Mouse (Mus musculus) MEL-GATA-1-ER (cell line): ENCODE results near the gene Cpxm2.

Source experiments
- DNase-seq: peaks from one replicate; pipeline ENCODE4 v3.0.0-alpha.2; 2012; ENCODE audit warnings: low read depth; ENCODE audit errors: extremely low read depth

Cpxm2 gene

GRCm38 (mm10) chr7:132145227-132145800 lies 9.2 kb downstream of the Cpxm2 start:
- no peak for DNase-seq

GRCm38 (mm10) chr7:132128687-132129086 lies 25.9 kb downstream of the Cpxm2 start:
- no peak for DNase-seq

- DNase-seq, result no peak
These were observed 29.6 kb downstream of the Cpxm2 start for GRCm38 (mm10) chr7:132124948-132125347.

- DNase-seq, result no peak
These were observed 31.3 kb downstream of the Cpxm2 start for GRCm38 (mm10) chr7:132123211-132123610.

DNA sequence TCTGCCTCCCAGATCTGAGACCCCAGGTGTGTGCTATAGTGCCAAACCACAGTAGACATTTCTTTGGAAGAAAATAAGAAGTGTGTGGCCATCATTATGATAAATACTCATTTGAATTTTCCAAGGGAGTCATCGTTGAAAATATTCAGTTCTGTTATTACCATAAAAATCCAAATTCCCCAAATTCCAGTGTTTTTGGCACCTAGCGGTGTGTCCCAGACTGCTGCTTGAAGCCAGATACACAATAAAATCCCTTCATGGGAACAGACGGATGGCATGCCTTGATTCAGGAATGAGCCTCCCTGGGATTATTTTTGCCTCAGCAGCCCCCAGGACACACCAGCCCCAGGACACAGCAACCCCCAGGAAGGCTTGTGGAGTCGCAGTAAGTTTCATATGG lies 34.7 kb downstream of the Cpxm2 start:
- no peak for DNase-seq

DNA sequence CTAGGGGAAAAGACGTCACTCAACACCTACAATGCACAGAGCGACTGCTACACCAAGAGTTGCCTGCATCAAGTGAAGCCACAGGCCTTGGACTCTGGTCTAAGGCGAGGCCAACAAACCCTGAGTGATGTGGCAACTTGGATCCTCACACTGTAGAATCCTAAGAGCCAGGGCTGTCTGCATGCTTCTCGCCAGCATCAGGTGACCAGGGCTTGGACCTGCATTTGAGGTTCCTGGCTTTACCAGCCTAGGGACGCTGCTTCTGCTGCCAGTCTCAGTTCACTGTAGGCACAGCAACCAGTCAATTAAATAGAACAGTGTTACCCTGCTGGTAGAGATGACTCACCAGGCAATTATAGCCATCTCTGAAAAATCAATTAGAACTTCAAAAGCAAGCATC lies 42.8 kb downstream of the Cpxm2 start:
- DNase-seq, result no peak

DNA sequence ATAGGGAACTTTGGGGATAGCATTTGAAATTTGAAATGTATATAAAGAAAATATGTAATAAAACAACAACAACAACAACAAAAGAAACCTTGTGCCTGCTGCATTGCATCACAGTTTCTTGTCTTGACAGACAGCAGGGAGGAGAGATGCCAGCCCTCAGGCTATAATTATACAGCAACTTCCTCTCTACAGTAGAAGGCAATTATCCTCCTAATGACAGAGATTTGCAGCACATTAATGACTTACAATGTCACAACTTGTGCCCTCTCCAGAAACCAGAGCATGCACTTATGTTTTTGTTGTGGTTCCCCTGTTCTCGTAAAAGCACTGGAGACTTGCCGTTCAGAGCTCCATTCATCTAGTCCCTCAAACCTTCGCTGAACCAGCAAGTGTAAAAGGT lies 44.2 kb downstream of the Cpxm2 start:
- no peak for DNase-seq

- no peak for DNase-seq
These were observed 47.6 kb downstream of the Cpxm2 start for GRCm38 (mm10) chr7:132106891-132107290.

DNA sequence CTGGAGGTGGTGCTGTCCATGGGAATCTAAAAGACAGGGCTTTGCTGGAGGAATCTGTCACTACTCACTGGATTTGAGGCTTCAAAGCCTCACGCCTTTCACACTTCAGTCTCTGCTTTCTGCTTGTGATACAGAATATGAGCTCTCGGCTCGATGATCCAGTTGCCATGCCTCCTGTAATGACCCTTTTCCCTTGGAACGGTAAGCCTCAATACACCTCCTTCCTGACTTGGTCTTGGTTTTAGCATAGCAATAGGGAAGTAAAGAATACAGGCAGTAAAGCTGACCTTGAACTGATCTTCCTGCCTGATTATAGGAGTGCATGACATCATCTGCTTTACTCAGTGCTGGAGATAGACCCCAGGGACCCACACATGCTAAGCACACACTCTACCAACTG lies 49.2 kb downstream of the Cpxm2 start:
- no peak for DNase-seq

DNA sequence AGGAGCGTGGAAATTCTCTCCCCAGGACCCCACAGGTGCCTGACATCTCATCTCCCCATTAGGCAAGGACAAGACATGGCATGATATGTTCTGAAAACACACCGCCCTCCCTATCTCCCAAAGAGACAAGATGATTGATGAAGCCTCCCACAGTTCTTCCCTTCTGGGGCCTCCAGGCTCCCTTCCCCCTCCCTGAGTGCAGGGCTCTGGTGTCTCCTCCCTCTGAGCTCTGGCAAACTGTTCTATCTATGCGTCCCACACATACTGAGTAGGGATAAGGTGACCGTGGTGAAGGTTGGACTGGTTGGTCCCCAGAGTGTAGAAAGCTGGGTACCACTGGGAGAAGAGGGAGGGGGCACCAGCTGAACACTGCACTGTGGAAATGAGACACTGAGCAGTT lies 56.1 kb downstream of the Cpxm2 start:
- no peak for DNase-seq

DNA sequence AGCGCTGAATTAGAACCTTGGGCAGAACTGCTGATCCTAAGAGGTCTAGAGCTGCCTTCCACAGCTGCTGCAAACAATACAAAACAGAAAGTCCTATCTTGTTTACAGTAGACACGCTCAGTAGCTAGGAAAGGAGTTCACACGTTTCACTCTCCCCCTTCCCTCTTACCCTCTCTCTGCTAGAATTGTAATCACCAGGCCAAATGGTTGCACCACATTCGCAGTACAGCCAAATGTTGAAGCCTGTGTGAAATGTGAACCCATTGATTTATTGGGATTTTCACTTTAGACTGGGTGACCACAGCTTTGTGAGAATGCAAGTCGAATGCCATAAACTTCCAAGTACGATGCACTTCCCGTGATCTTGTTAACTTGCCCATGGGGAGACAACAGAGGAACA lies 59.9 kb downstream of the Cpxm2 start:
- no peak for DNase-seq

DNA sequence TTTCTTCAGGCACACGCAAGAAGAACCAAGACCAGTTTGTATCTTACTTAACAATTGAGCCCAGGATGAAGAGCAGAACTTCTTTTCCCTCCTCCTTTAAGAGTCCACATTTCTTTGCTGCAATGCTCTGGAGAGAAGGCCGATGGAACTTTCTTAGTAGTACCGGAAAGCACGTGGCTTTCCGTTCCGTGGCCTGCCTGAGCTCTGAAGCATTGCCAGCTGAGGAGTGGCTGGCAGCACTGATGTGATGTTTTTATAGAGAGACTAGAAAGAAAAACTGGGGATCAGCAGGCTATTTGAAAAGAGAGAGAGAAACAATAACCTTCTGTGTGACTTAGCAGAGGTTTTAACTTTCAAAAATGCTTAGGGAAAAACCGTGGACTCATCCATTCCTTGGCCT lies 63.0 kb downstream of the Cpxm2 start:
- no peak for DNase-seq

DNA sequence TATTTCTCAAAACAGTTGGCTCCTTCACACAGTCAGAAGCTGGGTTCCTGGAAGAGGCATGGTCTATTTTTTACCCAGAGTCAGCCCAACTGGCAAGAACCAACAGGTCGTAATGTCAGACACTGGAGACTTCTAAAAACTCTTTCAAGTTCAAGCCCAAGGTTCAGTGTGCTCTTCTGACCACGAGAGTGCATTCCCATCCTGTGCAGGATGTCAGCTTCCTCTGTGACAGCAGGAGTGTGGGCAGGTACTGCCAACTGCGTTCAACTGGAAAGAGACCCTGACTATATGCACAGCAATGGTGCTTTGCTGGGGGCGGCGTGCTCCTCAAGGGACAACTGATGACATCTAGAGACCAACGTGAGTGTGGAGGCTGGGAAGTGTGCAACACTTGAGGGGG lies 65.9 kb downstream of the Cpxm2 start:
- no peak for DNase-seq

GRCm38 (mm10) chr7:132088181-132088580 lies 66.4 kb downstream of the Cpxm2 start:
- no peak for DNase-seq

DNA sequence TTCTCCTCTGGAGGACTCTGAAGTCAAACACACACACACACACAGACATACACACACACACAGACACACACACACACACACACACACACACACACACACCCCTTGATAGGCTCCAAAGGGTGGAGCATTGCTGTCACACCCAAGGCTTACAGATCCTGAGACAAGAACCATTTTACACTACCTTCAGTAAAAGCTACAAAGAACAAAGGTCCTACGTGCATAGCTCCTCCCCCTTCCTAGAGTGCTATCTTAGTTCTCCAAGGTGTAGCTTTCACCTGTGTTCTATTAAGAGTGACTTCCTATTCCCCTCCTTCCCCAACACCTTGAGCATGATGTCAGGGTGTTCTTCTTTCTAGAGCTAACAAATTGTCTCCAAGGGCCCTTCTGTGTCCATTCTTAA lies 78.7 kb downstream of the Cpxm2 start:
- no peak for DNase-seq

GRCm38 (mm10) chr7:132074503-132074902 lies 80.0 kb downstream of the Cpxm2 start:
- no peak for DNase-seq

DNA sequence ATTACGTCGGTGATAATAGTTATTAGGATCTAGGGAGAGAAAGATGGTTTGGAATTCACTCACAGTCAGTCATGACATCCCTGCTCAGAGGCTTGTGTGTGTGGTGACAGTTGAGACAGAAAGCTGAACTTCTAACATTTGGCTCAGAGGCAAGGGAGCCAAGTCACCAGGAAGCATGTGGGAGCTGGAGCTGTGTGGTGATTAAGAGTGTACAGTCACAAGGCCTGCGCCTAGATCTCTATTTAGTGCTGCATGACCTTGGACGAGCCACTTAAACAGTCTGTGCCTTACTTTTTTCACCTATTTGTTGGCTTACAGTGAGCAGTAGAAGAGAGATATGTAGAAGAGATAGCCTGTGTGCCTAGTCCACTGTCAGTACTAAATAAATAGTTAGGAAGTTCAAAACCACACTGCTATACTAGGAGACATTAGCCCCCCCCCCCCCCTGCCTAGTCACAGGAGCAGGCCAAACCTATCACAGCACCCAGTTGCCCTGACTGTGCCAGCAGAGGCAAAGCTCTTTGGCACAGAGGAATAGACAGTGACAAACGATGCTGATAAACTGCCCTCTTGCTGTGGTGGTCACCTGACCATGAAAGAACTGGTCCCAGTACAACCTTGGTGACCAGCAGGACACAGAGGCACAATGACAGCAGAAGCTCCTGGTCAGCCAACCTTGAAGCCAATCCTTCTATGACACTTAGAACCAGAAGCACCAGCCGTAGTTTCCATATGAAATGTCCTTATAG lies 83.5 kb downstream of the Cpxm2 start:
- DNase-seq, result no peak

- DNase-seq, result no peak
These were observed 86.6 kb downstream of the Cpxm2 start for GRCm38 (mm10) chr7:132067951-132068350.

- DNase-seq, result no peak
These were observed 87.0 kb downstream of the Cpxm2 start for GRCm38 (mm10) chr7:132067511-132067910.

DNA sequence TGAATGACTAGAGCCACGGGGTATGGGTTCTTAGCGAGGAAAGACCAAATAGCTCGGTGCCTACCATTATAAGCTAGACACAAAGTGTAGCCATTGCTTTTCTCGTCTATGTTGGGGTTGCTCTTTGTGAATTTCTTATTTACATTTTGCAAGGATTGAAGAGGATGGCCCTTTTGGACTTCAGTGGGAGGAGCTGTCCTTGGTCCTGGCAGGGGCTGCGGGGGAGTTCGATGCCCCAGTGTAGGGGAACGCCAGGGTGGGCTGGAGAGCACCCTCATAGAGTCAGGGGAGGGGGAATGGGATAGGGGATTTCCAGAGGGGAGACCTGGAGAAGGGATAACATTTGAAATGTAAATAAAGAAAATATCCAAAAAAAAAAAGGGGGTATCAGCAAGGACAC lies 94.4 kb downstream of the Cpxm2 start:
- no peak for DNase-seq

- no peak for DNase-seq
These were observed 98.0 kb downstream of the Cpxm2 start for GRCm38 (mm10) chr7:132056565-132056964.

GRCm38 (mm10) chr7:132046662-132047061 lies 107.9 kb downstream of the Cpxm2 start:
- no peak for DNase-seq

DNA sequence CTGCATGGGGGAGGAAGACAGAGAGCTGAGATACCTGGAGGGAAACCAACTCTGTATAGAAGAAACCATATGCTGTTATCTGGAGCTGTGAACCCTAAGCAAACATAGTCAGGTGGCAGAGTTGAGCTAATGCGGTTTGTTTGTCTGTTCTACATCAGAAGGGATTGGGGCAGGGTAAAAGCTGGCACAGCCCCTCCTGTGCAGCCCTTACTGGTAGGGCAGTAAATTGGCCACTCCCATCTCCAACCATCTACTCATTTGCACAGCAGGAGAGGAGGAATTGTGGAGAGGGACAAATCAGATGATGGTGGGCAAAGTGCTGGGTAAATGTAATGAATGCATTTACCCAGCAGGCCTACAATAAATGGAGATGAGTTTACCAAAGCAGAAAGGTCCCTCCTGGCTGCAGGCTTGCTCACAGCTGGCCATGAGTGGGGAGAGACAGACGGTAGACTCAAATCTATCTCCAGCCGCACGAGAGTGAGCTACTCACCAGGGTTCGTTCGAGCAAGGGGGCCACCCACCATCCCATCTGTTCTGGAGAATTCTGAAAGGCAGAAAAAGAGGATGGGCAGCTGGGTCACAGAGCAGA lies 122.5 kb downstream of the Cpxm2 start:
- no peak for DNase-seq
